Mouse (Mus musculus) neural tube, embryonic 13.5 days (tissue): ENCODE results near the gene Plcl2. TPM values are rescaled to one million over a fixed set of nuclear protein-coding genes. Genes with fewer than 3 reads are reported as not detected.

Experiments
- ATAC-seq: fragments of 200-750 bp; cut with Nextera tagmentation; 2 replicates; pipeline ENCODE4 v1.8.0; 2017; ENCODE audit warnings: low read depth, mild to moderate bottlenecking, moderate TSS enrichment, moderate library complexity
- H3K27ac ChIP-seq: fragments of 300-500 bp; sonication (generic); replicated peaks from 2 replicates; pipeline ENCODE4 v1.5.1; 2015; ENCODE audit warnings: moderate library complexity, mild to moderate bottlenecking, inconsistent platforms
- H3K27me3 ChIP-seq: fragments of 300-500 bp; sonication (generic); 2 replicates; pipeline ENCODE4 v1.6.1; 2015; ENCODE audit warnings: mild to moderate bottlenecking, inconsistent platforms
- H3K36me3 ChIP-seq: fragments of 300-500 bp; sonication (generic); 2 replicates; pipeline ENCODE4 v1.6.1; 2015; ENCODE audit warnings: mild to moderate bottlenecking, inconsistent platforms
- H3K4me1 ChIP-seq: fragments of 300-500 bp; sonication (generic); replicated peaks from 2 replicates; pipeline ENCODE4 v1.6.1; 2015; ENCODE audit warnings: inconsistent platforms
- H3K4me2 ChIP-seq: fragments of 300-500 bp; sonication (generic); 2 replicates; pipeline ENCODE4 v1.6.1; 2015; ENCODE audit warnings: inconsistent platforms, mild to moderate bottlenecking, moderate library complexity
- H3K4me3 ChIP-seq: fragments of 300-500 bp; sonication (generic); 2 replicates; pipeline ENCODE4 v1.5.1; 2015; ENCODE audit warnings: mild to moderate bottlenecking, inconsistent platforms
- H3K9ac ChIP-seq: fragments of 300-500 bp; sonication (generic); 2 replicates; pipeline ENCODE4 v1.6.1; 2015; ENCODE audit warnings: moderate library complexity, mild to moderate bottlenecking, inconsistent platforms
- H3K9me3 ChIP-seq: fragments of 300-500 bp; sonication (generic); 2 replicates; pipeline ENCODE4 v1.6.1; 2016; ENCODE audit warnings: inconsistent platforms
- WGBS: fragments of 180-500 bp; shearing (Covaris S2); methylation state at CpG from one replicate; pipeline ENCODE4 v1.1.7; 2015; 5-methylcytosine and 5-hydroxymethylcytosine counted together
- polyA plus RNA-seq: library from polyadenylated mRNA; unstranded; fragments of >200 nt; fragmentation: Nextera tagmentation; extraction: Ambion mirVana; gene quantifications from 2 replicates; pipeline ENCODE4 v1.2.1, GENCODE M21; 2015

The Plcl2 gene
- polyA plus RNA-seq, 1 experiment from 2014 or later = 7.8 TPM

GRCm38 (mm10) chr17:50487058-50487618 lies 22.1 kb upstream of the Plcl2 start:
- H3K9ac ChIP-seq = no peak overlapping the region
- H3K4me3 ChIP-seq = no peak overlapping the region
- no peak overlapping the region for H3K27ac ChIP-seq
- ATAC-seq = no peak
- no peaks in the 10 kb centered on the region for H3K9me3 ChIP-seq
- H3K4me2 ChIP-seq = no peak overlapping the region
- no peaks in the 10 kb centered on the region for H3K4me1 ChIP-seq
- 86% methylated on average over 1 of the region's 1 CpGs for WGBS
- no peaks in the 10 kb centered on the region for H3K27me3 ChIP-seq
- H3K36me3 ChIP-seq = no peaks in the 10 kb centered on the region

- no peak for ATAC-seq
- Histone ChIP-seq H3K4me1 (no peaks in the 10 kb centered on the region), H3K4me3 (no peak overlapping the region), H3K9me3 (no peaks in the 10 kb centered on the region), H3K36me3 (no peaks in the 10 kb centered on the region), H3K27ac (no peak overlapping the region), H3K4me2 (no peak overlapping the region), H3K27me3 (no peaks in the 10 kb centered on the region), H3K9ac (no peak overlapping the region)
- WGBS = 75% methylated on average over 3 of the region's 3 CpGs
Measured at GRCm38 (mm10) chr17:50487670-50488069, 21.5 kb upstream of the Plcl2 start.

DNA sequence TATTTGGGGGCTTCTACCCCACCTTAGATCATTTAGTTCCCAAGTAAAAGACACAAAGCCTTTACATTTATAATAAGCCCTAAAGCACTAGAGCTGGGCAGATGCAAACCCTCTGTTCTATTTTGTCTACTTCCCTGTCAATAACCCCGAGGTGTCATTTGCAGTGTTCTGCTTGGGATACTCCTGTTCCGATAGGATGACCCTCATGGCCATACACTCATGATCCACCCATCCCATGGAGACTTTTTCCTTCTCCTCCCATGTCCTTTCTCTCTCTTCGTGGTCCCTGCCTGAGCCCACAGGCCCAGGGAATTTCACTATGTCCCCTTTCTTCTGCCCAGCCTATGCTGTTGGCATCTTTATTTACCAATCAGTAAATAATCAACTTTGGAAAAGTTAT lies 20.8 kb upstream of the Plcl2 start:
- H3K27me3 ChIP-seq = no peaks in the 10 kb centered on the region
- no peak for ATAC-seq
- H3K36me3 ChIP-seq = no peaks in the 10 kb centered on the region
- 84% methylated on average over 3 of the region's 3 CpGs for WGBS
- H3K4me3 ChIP-seq = no peak overlapping the region
- no peak overlapping the region for H3K9ac ChIP-seq
- no peak overlapping the region for H3K4me2 ChIP-seq
- no peaks in the 10 kb centered on the region for H3K4me1 ChIP-seq
- no peaks in the 10 kb centered on the region for H3K9me3 ChIP-seq
- H3K27ac ChIP-seq = no peak overlapping the region

- Histone ChIP-seq H3K4me2 (no peak overlapping the region), H3K27ac (no peak overlapping the region), H3K4me3 (no peak overlapping the region), H3K4me1 (no peaks in the 10 kb centered on the region), H3K27me3 (no peaks in the 10 kb centered on the region), H3K36me3 (no peaks in the 10 kb centered on the region), H3K9ac (no peak overlapping the region), H3K9me3 (no peaks in the 10 kb centered on the region)
- no peak for ATAC-seq
- WGBS = 92% methylated on average over 2 of the region's 2 CpGs
Measured at GRCm38 (mm10) chr17:50488895-50489294, 20.3 kb upstream of the Plcl2 start.

- ATAC-seq = no peak
- 88% methylated on average over 11 of the region's 11 CpGs for WGBS
- H3K27me3 ChIP-seq = no peaks in the 10 kb centered on the region
Measured at GRCm38 (mm10) chr17:50490644-50491430, 18.4 kb upstream of the Plcl2 start.

GRCm38 (mm10) chr17:50491496-50491895 lies 17.7 kb upstream of the Plcl2 start:
- no peaks in the 10 kb centered on the region for H3K36me3 ChIP-seq
- peaks cover 8% of the 10 kb centered on the region; the same call in 1 of the 2 replicates for H3K4me1 ChIP-seq
- H3K27ac ChIP-seq = no peak overlapping the region
- no peaks in the 10 kb centered on the region for H3K9me3 ChIP-seq
- H3K9ac ChIP-seq = no peak overlapping the region
- H3K27me3 ChIP-seq = no peaks in the 10 kb centered on the region
- no peak overlapping the region for H3K4me3 ChIP-seq
- no peak for ATAC-seq
- H3K4me2 ChIP-seq = no peak overlapping the region
- 87% methylated on average over 3 of the region's 3 CpGs for WGBS

More at GRCm38 (mm10) chr17:50490644-50491430, 18.4 kb upstream of the Plcl2 start:
- Histone ChIP-seq H3K9ac (no peak overlapping the region), H3K27ac (no peak overlapping the region), H3K9me3 (no peaks in the 10 kb centered on the region), H3K4me3 (no peak overlapping the region), H3K4me1 (peaks cover 8% of the 10 kb centered on the region; the same call in 1 of the 2 replicates), H3K36me3 (no peaks in the 10 kb centered on the region), H3K4me2 (no peak overlapping the region)

DNA sequence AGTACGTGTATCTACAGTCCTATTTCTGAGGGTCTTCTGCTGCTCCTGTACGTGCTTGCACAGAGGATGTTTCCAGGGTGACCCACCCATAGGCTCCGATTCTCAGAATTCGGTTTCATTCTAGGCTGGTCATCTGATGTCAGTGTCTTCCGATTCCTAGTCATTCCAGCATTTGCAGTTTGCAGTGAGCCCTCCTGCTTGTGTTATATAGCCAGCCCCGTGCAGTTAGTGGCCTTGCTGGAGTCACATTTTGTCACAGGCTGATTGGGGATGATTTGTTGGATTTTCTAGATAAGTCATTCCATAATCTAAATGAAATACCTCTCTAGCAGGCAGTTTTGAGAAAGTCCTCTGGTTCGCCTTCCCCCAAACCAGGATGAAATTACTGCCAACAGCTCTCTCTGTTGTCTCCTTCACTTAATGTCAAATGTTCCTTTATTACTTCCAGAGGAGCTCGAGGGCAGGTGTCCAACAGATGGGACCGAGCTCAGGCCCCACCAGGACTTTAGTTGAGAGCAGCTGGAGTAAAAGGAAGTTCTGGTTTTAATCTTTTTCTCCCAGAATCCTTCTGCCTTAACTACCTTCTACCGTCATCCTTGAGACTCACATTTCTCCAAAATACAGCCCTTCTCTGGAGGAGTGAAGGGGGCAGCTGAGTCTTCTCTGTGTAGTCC lies 13.8 kb upstream of the Plcl2 start:
- Histone ChIP-seq H3K4me2 (no peak overlapping the region), H3K9ac (no peak overlapping the region), H3K27ac (no peak overlapping the region), H3K9me3 (no peaks in the 10 kb centered on the region), H3K4me1 (peaks cover 8% of the 10 kb centered on the region; the same call in 1 of the 2 replicates), H3K27me3 (no peaks in the 10 kb centered on the region), H3K36me3 (no peaks in the 10 kb centered on the region), H3K4me3 (no peak overlapping the region)
- no peak for ATAC-seq
- WGBS = 72% methylated on average over 10 of the region's 10 CpGs

GRCm38 (mm10) chr17:50498062-50498697 lies 11.0 kb upstream of the Plcl2 start:
- Histone ChIP-seq H3K36me3 (no peaks in the 10 kb centered on the region), H3K9me3 (no peaks in the 10 kb centered on the region), H3K9ac (no peak overlapping the region), H3K27me3 (no peaks in the 10 kb centered on the region), H3K4me3 (no peak overlapping the region), H3K4me1 (peaks cover 8% of the 10 kb centered on the region; the same call in 1 of the 2 replicates), H3K27ac (no peak overlapping the region), H3K4me2 (no peak overlapping the region)
- no peak for ATAC-seq
- WGBS = 40% methylated on average over 7 of the region's 7 CpGs

DNA sequence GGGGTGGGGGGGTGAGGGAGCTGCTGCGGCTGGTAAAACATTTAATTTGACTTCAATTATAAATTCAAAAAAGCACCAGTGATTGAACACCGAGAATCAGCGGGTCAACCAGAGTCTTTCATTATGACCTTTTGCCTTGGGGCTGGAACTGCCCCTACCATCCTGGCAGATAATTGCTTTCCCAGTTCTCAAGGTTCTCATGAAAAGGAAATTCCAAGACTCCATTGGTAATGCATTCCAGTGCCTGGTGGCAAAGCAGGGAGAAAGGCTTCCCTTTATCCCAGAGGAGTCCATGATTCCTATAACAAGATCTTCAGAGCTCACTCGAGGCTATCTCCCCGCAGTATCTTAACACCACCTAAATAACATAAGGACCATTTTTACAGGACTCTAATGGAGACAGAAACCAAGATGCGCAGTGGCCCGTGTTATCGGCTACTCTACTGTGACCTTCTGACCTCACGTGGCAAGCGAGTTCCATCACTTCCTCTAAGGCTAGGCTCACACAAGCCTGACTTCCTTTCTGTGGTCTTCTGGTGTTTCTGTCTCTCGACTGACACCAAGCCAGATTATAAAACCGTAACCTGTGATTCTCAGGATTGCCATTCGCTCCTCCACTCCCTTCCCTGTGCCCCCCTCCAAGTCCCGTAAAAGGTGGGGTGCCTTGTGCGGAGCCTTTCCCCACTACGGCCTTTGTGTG lies 10.0 kb upstream of the Plcl2 start:
- WGBS = 73% methylated on average over 16 of the region's 16 CpGs
- no peak overlapping the region for H3K4me2 ChIP-seq

GRCm38 (mm10) chr17:50500806-50501205 lies 8.4 kb upstream of the Plcl2 start:
- Histone ChIP-seq H3K36me3 (no peaks in the 10 kb centered on the region), H3K9ac (no peak overlapping the region), H3K4me1 (no peaks in the 10 kb centered on the region), H3K4me3 (no peak overlapping the region), H3K9me3 (no peaks in the 10 kb centered on the region), H3K27ac (no peak overlapping the region), H3K27me3 (no peaks in the 10 kb centered on the region), H3K4me2 (no peak overlapping the region)
- ATAC-seq = no peak
- 71% methylated on average over 6 of the region's 6 CpGs for WGBS

More for the DNA sequence above, 10.0 kb upstream of the Plcl2 start:
- Histone ChIP-seq H3K27ac (no peak overlapping the region), H3K4me3 (no peak overlapping the region), H3K9ac (no peak overlapping the region), H3K27me3 (no peaks in the 10 kb centered on the region), H3K36me3 (no peaks in the 10 kb centered on the region), H3K4me1 (peaks cover 8% of the 10 kb centered on the region; the same call in 1 of the 2 replicates), H3K9me3 (no peaks in the 10 kb centered on the region)
- no peak for ATAC-seq

- no peak for ATAC-seq
- Histone ChIP-seq H3K27me3 (no peaks in the 10 kb centered on the region), H3K4me3 (no peak overlapping the region), H3K27ac (no peak overlapping the region), H3K9ac (no peak overlapping the region), H3K36me3 (no peaks in the 10 kb centered on the region), H3K4me2 (no peak overlapping the region), H3K4me1 (no peaks in the 10 kb centered on the region), H3K9me3 (no peaks in the 10 kb centered on the region)
- WGBS = 85% methylated on average over 7 of the region's 7 CpGs
Measured at GRCm38 (mm10) chr17:50503075-50503474, 6.1 kb upstream of the Plcl2 start.
